Mouse (Mus musculus): ENCODE results near the gene Slc16a14.

Gene Slc16a14

DNA sequence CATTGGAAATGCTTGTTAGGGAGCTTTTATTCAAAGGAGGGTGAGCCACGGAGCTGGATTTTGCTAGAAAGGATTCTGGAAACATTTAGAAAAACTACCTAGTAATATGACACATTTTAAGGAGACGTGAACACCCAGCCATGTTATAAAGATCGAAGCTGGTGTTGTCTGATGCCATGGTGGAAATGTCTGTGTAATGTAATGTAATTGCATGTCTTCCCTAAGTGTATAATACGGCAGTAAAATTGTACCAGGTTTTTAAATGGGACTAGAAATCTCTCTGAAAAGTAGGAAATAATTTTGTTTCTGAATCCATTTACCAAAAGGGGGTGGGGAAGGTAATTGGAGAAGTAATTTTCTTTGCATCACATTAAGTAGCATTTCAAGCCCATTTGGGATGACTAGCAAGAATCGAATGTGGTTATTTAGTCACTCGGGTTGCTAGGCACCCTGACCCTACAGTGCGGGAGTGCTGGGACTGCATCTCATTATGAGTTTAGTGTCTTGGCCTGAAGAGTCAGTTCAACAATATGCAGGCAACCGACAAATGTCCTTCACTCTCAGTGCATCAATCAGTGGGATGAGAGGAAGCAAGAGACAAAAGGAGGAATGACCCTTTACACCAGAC lies 24.6 kb downstream of the Slc16a14 start:
- DNase-seq: no peak

DNA sequence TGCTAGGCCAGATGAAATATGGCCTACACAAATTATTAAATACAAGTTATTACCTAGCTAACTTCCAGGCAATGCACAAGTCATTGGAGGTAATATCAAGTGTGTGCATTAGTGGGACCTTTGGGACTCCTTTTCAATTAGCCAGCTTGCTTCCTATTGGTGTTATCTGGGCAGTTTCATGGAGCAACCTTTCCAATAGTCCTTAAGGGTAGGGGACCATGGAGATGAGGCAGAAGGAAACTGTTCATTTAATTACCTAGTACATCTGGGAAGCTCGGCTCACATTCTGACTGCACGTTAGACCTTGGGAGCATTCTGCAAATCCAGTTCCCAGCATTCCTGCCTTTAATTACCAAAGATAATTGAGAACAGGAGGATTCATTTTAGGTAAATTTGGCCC lies 30.5 kb downstream of the Slc16a14 start:
- no peak for DNase-seq

DNA sequence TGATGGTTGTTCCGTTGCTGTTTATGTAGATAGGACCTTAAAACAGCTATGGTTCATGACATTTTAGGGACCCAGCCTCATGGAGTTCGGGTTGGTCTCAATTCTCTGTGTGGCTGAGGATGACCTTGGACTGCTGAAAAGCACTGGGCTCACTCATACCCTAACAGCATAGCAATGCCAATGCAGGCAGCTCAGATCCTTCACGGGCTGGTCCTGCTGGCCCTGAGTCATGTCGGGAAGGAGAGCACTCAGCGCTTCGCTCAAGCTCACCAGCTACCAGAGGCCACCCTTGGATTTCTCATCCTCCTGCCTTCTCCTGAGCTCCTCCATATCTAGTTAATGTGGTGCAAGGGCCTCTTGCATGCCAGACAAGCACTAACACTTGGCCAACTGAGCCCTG lies 35.8 kb downstream of the Slc16a14 start:
- DNase-seq: no peak

DNA sequence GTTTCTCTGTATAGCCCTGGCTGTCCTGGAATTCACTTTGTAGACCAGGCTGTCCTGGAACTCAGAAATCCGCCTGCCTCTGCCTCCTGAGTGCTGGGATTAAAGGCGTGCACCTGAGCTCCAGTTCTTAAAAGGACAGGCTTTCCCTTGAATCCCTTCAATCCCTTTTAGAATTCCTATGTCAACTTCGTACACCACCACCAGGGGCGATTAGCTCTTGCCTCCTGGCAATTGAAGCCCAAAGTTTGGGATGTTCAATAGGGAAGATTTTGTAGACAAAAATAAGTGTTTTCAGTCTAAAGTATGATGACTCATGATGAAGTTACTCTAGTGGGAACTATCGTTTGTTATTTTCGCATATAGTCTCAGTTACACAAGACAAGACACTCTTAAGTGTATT lies 37.6 kb downstream of the Slc16a14 start:
- DNase-seq: no peak

DNA sequence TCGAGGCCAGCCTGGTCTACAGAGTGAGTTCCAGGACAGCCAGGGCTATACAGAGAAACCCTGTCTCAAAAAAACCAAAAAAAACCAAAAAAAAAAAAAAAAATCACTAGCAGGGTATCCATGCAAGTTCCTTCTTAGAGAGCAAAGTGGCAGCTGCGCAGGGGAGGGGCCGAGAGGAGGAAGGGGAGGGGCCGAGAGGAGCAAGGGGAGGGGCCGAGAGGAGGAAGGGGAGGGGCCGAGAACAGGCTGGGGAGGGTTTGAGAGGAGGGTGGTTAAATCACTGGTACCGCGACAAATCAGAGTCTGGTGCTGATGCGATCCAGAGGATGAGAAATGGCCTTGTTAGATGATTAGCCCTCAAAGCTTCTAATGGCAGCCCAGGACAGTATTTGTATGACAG lies 43.2 kb downstream of the Slc16a14 start:
- DNase-seq: no peak

DNA sequence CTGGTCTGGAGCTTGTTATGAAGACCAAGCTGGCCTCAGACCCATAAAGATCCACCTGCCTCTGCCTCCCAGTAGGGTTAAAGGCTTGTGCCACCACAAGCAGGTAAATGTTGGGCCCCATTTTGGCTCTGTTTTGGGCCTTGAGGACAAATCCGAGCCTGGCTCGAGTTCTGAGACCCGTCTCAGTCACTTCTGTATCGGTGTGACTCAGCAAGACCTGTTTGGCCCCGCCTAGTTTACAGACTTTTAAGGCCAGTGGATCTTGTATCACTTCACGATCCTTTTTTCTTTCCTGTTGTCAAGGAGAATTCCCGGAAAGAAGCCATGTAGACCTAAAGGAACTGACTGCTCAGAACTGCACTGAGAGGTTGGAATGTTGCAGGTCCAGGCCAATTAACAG lies 44.4 kb downstream of the Slc16a14 start:
- DNase-seq: no peak

DNA sequence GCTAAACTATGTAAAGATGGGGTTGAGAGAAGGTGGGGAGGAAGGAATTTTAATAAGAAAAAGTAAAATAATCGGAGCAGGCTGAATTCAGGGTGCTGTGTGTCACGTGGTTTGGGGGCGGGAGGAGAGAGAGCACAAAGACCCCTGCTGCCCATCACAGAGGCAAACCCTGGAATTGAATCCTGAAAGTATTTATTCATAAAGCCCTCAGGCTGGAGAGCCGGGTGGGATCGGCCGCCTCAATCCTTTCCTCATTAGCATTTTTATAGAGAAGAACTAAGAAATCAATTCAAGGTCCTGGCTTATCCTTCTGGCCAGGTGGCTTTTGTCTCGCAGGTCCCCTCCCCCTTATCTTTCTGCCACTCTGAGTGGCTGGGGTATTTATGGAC lies 44.9 kb downstream of the Slc16a14 start:
- DNase-seq: no peak

DNA sequence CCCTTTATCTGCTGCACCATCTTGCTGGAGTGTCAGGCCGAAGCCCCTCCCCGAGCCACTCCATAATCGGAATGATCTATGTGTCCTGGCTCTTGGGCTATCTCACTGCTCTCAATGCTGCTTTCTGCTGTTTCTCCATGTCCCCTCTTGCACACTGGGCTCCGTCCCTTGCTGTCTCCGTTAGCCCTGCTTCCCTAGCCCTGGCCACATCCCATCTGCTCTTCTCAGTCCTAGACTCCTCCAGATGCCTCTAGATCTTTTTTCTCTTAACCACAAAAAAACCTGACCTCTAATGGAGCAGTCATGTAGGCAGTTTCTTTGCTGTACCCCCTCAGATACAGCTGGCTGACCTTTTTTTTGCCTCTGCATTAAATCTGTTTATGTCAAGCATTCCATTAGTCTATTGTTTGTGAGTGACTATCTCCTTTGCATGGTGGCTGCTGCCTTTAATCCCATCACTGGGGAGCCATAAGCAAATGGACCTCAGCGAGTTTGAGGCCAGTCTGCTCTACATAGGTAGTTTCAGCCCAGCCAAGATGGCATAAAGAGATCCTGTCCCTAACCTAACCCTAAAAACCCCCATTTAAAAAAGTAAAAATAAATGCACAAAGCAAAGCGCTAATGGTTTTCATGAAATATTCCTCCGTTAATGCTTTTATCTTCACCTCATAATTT lies 45.5 kb downstream of the Slc16a14 start:
- DNase-seq: no peak

DNA sequence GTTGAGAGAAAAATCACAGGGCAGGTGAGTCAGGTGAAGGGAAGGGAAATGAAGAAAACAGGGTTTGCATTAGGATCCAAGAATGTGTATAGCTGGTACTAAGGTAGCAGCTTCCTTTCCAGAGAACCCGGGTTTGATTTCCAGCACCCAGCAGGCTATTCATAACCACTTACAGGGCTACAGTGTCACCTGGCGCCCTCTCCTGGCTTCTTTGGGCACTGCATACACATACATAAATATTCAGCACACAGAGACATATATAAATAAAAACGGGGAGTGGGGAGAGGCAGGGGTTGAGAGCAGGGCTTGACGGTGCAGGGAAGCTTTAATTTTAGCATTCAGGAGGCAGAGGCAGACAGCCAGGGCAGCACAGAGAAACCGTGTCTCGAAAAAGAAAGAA lies 49.0 kb downstream of the Slc16a14 start:
- no peak for DNase-seq

DNA sequence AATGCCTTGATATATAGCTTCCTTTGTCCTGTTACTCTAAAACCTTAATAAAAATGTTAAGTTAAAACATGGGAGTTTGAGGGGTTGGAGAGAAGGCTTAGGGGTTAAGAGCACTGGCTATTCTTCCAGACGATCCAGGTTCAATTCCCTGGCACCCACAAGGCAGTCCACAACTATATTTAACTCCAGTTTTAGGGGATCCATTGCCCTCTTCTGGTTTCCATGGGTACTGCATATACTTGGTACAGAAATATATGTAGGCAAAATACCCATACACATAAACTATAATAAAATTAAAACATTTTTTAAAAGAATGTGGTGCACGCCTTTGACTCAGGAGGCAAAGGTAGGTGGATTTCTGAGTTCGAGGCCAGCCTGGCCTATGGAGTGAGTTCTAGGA lies 49.8 kb downstream of the Slc16a14 start:
- no peak for DNase-seq

DNA sequence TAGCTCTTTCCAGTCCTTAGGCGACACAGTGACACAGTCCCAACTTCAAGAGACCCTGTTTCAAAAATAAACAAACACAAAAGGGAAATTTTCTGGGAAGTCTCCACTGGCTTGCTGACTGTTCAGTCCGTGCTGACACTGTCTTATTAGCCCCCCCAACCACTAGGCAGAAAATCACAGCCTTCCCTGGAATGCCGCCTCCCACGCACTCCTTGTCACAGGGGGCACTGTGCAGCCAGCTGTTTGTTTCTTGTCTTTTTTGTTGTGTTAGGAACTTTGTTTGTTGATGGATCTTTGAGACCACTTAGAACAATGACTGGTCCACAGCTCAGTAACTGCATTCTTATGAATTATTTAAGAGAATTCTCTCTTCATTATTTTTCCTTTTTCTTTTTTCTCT lies 51.0 kb downstream of the Slc16a14 start:
- no peak for DNase-seq

DNA sequence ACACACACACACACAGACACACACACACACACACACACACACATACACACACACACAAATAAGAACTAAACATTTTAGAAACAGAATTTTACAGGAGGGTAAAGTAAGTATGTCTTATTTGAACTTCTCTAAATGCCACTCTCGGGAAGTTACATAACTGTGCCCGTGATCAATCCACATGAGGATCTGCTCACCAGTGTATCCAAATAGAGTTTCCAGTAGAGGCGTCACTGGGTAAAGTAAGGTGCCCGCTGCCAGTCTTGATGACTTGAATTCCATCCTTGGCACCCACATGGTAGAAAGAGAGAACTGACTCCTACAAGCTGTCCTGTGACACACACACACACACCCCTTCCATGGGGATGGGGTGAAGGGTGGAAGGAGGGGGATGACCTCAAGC lies 52.0 kb downstream of the Slc16a14 start:
- DNase-seq: no peak

DNA sequence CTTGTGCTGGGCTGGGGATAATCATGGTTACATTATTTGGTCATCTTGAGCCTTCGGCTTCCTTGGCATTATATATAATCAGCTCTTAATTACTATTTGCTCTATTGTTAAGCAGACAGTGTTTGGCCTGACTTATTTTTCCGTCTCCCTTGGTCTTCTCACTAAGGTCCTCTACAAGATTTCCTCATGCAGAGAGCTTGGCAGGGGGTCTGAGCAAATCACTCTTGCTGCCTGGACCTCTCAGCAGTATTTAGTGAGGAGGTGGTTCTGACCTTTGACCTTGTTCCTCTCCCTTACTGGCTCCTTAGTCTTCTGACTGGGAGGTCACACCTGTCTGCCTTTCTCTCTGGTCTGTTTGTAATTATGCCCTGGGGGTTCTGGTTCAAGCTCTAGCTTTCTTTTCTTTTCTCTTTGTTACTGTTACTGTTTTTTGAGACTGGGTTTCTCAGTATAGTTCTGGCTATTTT lies 52.8 kb downstream of the Slc16a14 start:
- DNase-seq: no peak

DNA sequence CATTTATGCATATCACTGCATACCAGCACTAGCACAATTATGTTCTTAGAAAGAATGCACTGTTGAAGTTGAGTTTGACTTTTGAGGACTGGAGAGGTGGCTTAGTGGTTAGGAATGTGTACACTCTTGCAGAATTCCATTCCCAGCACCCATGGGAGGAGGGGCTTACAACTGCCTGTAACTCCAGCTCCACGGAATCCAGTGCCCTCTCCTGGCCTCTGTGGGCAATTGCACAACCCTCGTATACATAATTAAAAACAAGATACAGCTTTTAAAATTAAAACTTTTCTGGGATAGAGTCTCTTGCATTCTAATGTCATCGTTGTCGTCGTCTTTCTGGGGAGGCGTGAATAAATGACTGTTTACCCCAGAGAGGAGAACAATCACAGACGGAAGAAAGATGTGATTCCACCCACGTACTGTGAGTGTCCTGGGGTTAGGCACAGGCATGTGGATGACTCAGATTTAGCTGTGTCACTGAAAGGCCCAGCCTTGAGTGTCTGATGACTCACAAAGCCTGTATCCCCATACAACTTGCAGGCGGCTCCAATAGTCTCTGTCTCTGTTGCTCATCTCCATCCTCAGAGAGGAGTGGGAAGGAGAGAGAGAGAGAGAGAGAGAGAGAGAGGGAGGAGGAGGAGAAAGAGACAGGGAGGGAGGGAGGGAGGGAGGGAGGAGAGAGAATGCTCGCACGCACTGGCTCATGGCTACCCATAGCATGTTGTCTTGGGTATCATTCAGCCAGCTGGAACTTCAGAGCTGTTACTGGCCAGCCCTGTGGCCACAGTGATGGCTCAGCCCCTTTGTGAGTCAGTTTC lies 53.5 kb downstream of the Slc16a14 start:
- DNase-seq: no peak

DNA sequence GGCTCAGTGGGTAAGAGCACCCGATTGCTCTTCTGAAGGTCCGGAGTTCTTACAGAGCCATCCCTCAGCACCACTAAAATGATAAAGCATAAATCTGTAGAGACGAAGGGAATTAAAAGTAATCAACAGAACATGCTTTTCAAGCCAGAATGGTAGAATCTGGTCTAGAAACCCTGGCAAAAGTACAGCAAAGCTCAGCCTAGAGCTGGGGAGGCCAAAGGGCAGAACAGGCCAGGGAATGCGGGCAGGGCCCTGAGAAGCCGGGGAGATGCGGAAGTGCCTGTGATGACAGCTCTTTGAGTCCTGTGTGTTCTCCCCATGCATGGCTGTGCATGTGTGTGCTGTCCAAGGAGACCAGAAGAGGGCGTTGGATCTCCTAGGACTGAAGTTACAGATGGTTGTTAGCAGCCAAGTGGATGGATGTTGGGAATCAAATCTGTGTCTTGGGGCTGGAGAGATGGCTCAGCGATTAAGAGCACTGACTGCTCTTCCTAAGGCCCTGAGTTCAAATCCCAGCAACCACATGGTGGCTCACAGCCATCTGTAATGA lies 55.3 kb downstream of the Slc16a14 start:
- DNase-seq: no peak

DNA sequence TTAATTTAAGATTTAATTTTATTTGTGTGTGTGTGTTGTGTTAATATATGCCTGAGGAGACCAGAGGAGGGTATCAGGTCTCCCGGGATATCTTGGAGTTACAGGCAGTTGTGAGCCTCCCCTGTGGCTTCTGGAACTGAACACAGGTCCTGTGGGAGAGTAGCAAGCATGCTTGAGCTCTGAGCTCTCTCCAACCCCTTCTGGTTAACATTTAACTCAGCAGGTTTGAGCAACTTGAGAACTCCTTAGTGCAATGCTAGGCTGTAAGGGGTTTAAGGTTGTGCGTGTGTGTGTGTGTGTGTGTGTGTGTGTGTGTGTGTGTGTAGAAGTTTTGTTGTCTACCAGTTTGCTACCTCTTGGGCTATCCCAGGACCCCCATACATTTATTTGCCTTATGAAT lies 57.3 kb downstream of the Slc16a14 start:
- no peak for DNase-seq

DNA sequence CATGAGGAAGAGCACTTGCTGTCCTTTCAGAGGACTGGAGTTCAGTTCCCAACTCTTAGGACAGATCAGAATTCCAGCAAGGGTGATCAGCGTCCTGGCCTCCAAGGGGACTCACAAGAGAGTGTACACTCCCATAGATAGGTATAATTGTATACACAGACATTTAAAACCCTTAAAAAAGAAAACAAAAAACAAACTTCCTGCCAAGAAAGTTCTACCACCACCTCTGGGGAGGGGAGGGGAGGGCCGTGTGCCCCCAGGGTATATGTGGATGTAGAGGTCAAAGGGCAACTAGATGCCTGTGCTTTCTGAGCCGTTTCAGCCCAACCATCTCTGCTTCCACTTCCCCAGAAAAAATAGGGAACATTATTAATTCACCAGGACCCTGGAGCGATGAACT lies 62.0 kb downstream of the Slc16a14 start:
- DNase-seq: no peak

DNA sequence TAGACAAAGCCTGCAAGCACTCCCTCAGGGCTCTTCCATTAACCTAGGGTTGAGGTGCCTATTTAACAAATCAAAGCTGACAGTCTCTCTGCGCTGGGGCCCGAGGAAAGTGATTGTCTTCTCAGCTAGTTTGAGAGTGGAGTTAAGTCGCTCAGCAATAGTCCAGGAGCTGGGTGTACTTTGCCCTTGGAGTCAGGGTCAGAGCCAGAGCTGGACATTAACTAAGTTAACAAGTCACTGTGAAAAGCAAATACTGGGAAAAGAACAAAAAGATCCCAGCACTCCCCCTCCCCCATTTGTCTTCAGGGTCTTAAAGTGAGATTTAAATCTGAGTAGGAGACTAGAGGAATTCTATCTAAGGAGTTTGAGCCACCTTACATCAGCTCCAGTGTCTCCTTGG lies 62.8 kb downstream of the Slc16a14 start:
- DNase-seq: peak; percentile 19

DNA sequence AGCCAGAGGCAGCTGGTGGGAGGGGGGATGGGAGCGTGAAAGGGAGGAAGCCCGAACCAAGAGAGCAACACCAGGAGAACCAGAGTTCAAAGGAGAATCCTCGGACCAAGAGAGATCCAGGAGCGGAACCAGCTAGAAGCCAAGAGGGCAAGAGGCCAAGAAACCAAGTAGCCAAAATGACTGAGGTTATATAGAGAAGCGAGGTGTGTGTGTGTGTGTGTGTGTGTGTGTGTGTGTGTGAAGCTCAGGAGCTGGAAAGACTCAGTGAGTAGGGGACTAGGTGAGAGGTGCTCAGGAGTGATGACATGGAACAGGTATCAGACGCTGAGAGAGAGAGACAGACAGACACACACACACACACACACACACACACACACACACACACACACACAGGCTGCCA lies 63.8 kb downstream of the Slc16a14 start:
- DNase-seq: no peak

DNA sequence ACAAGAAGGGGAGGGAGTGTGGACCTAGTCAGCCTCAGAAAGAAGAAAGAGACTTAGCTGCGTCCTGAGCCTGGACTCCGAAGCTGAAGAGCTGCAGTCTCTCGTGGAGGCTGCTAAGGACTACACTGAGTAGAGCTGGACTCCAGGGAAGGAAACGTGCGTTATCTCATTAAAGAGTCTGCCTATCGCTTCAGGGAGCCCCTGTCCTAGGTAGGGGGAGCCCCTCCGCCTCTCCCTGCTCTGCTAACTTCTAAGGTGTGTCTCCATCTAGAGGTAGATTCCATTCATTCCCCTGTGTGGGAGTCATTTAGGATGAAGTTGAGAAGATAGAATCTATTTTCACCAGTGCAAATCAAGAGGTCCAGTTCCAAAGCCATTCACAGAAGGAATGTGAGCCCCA lies 65.4 kb downstream of the Slc16a14 start:
- no peak for DNase-seq

DNA sequence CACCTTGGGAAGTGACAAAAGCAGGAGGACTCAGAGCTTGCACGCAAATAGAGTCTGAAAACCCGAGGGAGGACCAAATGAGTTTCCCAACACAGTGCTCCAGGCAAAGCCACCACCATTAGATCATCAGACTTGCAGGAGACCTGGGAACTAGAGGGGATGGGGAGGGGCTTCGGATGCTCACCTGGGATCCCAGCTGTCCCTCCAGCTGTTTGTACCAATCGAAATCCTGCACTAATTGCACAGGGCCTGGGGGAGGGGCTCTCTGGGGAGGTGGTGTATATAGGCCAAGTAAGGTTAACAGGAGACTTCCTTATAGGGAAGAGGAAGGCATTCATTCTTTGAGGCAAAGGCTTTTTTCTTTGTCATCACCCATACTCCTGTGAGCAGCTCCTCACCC lies 66.1 kb downstream of the Slc16a14 start:
- DNase-seq: no peak

DNA sequence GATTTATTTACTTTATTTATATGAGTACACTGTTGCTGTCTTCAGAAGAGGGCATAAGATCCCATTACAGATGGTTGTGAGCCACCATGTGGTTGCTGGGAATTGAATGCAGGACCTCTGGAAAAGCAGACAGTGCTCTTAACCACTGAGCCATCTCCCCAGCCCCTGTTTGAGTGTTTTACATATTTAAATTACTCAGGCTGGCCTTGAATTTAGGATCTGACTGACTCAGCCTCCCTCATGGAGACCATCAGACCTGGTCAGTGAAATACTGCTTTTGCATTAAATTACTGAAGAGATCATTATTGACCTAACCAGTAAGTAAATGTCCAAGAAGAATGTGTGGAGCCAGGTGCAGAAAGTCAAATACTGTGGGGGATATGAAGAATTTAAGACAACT lies 66.6 kb downstream of the Slc16a14 start:
- DNase-seq: no peak

DNA sequence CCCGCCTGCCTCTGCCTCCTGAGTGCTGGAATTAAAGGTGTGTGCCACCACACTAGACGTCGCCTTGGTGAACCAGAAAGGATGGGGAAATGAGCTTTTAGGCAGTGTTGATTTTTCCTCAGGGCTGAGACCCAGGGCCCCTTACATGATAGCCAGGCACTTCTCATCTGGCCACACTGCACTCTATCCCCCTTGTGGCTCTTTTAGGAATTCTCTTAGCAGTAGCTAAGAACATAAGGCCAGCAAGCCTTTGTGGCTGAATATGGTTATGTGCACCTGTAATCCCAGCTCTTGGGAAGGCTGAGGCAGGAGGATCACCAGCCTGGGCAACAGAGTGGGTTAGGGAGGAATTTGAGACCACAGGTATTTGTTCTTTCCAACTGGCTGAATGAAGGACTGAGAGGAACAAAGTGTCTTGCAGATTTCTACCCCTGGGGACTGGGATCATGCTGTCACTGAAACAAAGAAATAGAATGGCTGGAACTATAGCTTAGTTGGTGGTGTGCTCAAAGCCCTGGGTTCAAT lies 68.2 kb downstream of the Slc16a14 start:
- DNase-seq: no peak

DNA sequence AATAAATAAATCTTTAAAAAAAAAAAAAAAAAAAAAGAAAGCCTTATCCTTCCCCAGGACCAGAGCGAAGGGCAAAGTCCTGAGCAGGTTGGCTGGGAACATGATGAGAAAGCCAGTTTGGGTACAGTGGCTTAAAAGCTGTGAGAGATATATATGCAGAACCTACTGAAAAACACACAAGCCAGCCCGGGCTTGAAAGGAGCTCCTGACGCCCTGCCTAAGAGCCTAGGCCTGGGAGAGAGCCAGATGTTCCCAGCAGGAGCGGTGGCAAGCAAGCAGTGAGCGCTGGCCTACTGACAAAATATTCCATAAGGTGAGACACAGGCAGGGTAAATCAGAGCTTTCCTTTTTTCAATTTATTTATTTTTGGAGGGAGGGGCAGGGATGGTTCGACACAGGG lies 68.7 kb downstream of the Slc16a14 start:
- DNase-seq: no peak
